Mouse (Mus musculus) erythroblast, adult 5-6 weeks (primary cell): ENCODE measurements around the gene Dph5. TPM values are rescaled to one million over a fixed set of nuclear protein-coding genes. Genes with fewer than 3 reads are reported as not detected.
"Not testable (repeated sequence)": the region's sequence is repeated elsewhere in the genome, so short reads cannot be mapped to it uniquely, and the experiment has no call there.

ENCODE experiments used
- ATAC-seq: replicated peaks from 2 replicates; pipeline ENCODE4 v1.8.0; 2016; ENCODE audit warnings: moderate number of reproducible peaks, mild to moderate bottlenecking, moderate TSS enrichment, inconsistent platforms; ENCODE audit not compliant: poor library complexity, low FRiP score, severe bottlenecking
- total RNA-seq, 2 experiments: library from RNA; stranded (forward) in 1 of 2; stranded (reverse) in 1 of 2; fragments of 150-400 nt in 1 of 2; fragments of 200-764, 138-1000 nt in 1 of 2; gene quantifications; 2 replicates each; pipeline versions ENCODE4 v1.2.3 to v1.2.4; 2015 to 2017; ENCODE audit warnings: low replicate concordance in 2 of 2

Gene Dph5
- total RNA-seq (2015; ENCODE audit: low replicate concordance) (4.2 and 10.4 TPM in 2 replicates), total RNA-seq (2017; ENCODE audit: low replicate concordance) (6.7 and 8.4 TPM in 2 replicates)

- peak; percentile 95 for ATAC-seq
These were observed at the start of gene Dph5 for GRCm38 (mm10) chr3:115887427-115888309. Gene Dph5 (plus strand): TSS chr3:115887837.

DNA sequence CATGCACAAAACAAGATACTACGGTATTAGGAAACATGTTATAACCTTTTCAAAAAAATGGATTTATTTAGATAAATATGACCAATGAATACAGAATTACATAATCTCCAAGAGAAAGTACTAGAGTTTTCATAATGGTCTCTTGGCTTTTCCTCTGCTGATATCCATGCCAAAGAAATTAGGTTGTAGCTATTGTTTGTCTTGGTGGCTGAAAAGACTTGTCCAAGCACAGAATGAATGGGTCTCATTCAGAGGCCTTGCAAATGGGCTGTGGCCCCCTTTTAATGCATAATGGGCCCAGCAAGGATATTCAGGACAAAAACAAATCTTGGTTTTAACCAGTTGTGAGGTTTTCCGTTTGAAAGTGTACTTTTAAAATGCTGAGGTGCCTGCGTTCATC lies 43.1 kb upstream of the Dph5 start:
- no peak for ATAC-seq

DNA sequence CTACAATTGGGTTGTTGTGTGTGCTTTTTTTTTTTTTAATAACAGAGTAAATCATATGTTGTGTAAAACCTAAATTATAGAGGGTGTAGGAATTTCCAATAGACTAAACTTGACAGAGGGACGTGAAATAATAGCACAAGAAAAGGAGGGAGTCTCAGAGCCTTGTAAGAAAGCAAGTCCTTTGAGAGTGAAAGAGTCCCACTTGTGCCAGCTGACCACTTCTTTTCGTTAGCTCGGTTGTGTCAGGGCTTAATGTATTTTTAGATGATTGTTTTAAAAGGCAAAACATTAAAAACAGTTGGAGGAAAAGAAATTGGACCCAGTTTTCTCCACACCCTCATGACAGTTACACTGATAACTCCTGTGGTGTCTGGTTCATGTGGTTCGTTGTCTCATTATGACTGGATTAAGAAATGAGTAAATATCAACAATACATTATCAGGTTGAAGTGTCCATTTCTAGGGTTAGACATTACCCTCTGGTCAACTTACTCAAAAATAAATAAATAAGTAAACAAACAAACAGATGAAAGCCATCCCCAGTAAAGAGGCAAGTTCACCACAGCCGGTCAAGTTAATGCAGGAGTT lies 42.5 kb upstream of the Dph5 start:
- ATAC-seq: no peak

DNA sequence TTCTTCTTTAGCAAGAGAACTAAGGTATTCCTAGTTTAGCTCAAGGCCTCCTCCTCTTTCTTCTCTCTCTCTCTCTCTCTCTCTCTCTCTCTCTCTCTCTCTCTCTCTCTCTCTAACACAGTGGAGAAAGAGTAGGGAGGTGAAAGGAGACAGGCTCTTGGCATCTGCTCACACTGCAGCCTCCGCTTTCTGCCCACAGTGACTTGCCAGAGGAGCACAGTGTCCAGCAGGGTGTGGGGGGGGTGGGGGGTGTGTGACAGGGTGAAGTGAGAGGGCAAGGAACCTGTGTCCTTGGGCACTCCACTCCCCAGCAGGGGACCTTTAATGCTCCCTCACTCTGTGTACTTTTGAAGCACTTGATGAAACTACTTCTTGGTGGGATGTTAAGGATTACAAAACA lies 41.9 kb upstream of the Dph5 start:
- ATAC-seq: no peak

- no peak for ATAC-seq
These were observed 41.5 kb upstream of the Dph5 start for GRCm38 (mm10) chr3:115846153-115846552.

DNA sequence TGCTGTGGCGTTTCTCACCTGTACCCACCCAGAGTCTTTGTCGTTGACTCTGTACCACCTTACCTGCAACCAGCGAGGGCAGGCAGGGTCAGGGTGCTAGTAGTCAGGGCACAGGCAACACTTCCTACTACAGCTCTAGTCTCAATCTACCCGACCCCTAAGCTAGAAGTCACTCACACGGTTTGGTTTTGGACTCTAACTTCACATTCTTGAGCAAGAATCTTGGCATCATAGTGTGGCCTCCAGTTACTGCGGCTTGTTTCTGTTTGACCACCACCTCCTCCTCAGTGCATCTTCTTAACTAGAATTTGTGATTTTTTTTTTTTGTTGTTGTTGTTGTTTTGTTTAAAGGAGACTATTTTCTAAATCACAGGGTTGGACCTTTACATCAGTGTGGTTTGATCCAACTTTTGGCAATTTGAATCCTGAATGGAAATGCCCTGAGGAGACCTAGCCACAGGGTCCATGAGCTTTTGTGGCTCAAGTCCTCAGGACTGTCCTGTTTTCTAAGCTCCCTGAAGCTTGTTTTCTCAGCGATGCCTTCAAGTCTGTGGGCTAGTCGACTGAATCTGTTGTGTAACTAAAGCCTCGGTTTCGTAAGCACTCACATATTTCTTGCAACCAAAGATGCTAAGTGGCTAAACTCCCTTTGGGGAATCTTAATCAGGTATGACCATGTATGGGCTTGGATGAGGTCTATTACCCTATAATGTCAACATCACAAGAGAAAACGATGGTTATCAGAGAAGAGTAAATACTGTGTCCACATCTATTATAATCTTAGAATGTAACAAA lies 38.8 kb upstream of the Dph5 start:
- no peak for ATAC-seq

GRCm38 (mm10) chr3:115850946-115851345 lies 36.7 kb upstream of the Dph5 start:
- no peak for ATAC-seq

- no peak for ATAC-seq
These were observed 32.9 kb upstream of the Dph5 start for GRCm38 (mm10) chr3:115854672-115855191.

- no peak for ATAC-seq
These were observed 32.1 kb upstream of the Dph5 start for GRCm38 (mm10) chr3:115855576-115855975.

DNA sequence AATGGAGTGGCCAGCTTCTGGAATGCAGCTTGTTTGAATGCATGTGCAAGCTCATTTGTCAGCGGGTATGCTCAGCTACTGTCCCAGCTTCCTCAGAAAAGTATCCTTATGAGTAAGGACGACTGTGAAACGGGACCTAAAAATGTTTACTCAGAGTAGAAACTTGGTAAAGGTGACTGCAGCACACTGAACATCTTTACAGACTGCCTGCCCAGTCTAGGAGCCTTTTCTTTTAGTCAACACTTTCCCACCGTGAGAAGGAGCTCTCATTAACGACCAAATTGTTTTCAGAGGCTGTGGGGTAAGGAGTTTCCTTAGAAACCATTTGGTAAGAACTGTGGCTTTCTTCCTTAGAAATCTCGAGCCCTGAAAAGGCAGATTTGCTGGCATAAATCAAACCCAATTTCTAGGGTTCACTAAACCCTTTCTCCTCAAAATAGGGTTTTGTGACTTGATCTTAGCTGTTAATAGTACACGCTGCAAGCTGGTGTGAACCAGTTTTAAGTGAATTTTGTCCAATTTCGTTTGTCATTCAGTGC lies 31.1 kb upstream of the Dph5 start:
- no peak for ATAC-seq

DNA sequence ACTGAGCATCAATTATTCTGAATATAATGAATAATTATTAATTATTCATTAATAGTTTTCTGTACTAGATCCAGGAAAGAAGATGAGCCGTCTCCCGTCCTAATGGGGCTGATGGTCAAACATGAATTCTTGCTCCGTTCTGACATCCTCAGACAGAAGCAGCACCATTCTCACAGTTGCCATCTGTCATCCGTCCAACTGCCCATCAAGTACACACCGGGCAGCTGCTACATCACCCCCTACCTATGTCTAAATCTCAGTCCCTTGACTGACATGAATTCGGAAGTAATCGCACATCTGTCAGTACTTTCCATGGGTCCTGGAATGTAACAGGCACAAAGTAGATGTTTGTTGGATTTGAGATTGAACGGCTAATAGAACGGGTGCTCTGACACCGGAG lies 30.2 kb upstream of the Dph5 start:
- no peak for ATAC-seq

GRCm38 (mm10) chr3:115858822-115859221 lies 28.8 kb upstream of the Dph5 start:
- ATAC-seq: no peak

DNA sequence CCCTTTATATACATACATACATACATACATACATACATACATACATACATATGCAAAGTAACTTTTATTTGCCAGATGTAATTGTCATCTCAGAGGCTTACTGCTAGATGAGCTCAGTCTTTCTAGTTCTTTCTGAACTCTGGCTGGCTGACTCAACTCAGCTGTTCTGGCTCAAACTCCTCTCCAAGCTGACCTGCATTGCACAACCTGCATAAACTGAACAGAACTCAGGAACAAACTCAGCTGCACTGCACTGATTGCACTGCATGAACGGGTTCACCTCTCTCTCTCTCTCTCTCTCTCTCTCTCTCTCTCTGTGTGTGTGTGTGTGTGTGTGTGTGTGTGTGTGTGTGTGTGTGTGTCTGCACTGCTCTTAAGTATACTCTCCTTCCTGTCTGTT lies 26.9 kb upstream of the Dph5 start:
- not testable (repeated sequence) for ATAC-seq

GRCm38 (mm10) chr3:115863487-115863886 lies 24.1 kb upstream of the Dph5 start:
- no peak for ATAC-seq

- ATAC-seq: no peak
These were observed 20.5 kb upstream of the Dph5 start for GRCm38 (mm10) chr3:115867150-115867549.

GRCm38 (mm10) chr3:115867901-115868300 lies 19.7 kb upstream of the Dph5 start:
- ATAC-seq: no peak

DNA sequence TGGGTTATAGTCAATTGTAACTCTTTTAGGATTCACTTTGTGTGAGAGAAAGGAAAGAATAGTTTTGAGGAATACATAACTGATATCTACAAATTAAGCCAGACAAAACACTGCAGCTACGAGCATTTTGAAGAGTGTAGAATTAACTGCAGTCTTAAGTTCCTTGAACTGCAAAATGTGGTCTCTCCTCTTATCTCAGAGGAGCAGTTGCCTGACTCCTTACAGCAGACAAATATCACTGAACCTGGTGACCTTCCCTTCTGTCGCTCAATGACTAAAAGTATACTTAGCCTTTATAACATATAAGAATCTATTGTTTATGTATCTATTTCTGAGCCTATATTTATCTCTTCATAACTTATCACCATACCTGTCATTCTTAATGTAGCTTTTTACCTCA lies 18.3 kb upstream of the Dph5 start:
- peak; percentile 60 for ATAC-seq

- ATAC-seq: peak; percentile 52; the same call in 1 of the 2 replicates
These were observed 12.1 kb upstream of the Dph5 start for GRCm38 (mm10) chr3:115875551-115875950.

DNA sequence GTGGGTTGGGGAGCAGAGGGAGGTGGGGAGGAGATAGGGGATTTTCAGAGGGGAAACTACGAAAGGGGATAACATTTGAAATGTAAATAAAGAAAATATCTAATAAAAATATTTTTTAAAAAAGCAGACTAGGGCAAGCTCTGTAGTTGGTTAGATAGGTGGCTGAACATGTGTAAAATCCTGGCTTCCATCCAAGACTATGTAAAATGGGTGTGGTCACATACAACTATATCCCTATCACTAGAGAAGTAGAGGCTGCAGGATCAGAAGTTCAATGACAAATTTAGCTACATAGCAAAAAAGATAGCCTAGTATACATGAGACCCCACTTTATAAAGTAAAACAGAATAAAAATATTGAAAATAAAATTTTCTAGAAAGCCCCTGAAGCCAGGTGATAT lies 10.5 kb upstream of the Dph5 start:
- no peak for ATAC-seq

GRCm38 (mm10) chr3:115884086-115884485 lies 3.6 kb upstream of the Dph5 start:
- no peak for ATAC-seq
